Mouse (Mus musculus): ENCODE data around the gene Fcho1. TPM values are rescaled to one million over a fixed set of nuclear protein-coding genes. Genes with fewer than 3 reads are reported as not detected.
"Not testable (repeated sequence)": the region's sequence is repeated elsewhere in the genome, so short reads cannot be mapped to it uniquely, and the experiment has no call there.

Gene Fcho1
- total and polyA plus RNA-seq, 3 experiments = 1.8 to 8.2 (median 2.7) TPM

- no peak for DNase-seq
Measured at GRCm38 (mm10) chr8:71718252-71718651, 7.3 kb downstream of the Fcho1 start.

- no peak for DNase-seq
Measured at GRCm38 (mm10) chr8:71717096-71717495, 8.4 kb downstream of the Fcho1 start.

GRCm38 (mm10) chr8:71716561-71717053, 8.9 kb downstream of the Fcho1 start:
- DNase-seq = no peak

- no peak for DNase-seq
Measured at GRCm38 (mm10) chr8:71715531-71715930, 10.0 kb downstream of the Fcho1 start.

GRCm38 (mm10) chr8:71711574-71711973, 13.9 kb downstream of the Fcho1 start:
- DNase-seq = no peak

- peak; percentile 67 for DNase-seq
Measured at GRCm38 (mm10) chr8:71709800-71710446, 15.6 kb downstream of the Fcho1 start.

GRCm38 (mm10) chr8:71709134-71709799, 16.2 kb downstream of the Fcho1 start:
- DNase-seq = no peak

GRCm38 (mm10) chr8:71707874-71708273, 17.6 kb downstream of the Fcho1 start:
- peak; percentile 37 for DNase-seq

GRCm38 (mm10) chr8:71703400-71703799, 22.1 kb downstream of the Fcho1 start:
- not testable (repeated sequence) for DNase-seq

GRCm38 (mm10) chr8:71702923-71703322, 22.6 kb downstream of the Fcho1 start:
- no peak for DNase-seq

GRCm38 (mm10) chr8:71702087-71702432, 23.5 kb downstream of the Fcho1 start:
- no peak for DNase-seq

GRCm38 (mm10) chr8:71701414-71702086, 24.0 kb downstream of the Fcho1 start, which contains the start of gene B3gnt3:
Gene B3gnt3, minus strand, starts transcription at chr8:71701789.
- DNase-seq = no peak

GRCm38 (mm10) chr8:71700493-71701269, 24.8 kb downstream of the Fcho1 start:
- DNase-seq = peak; percentile 14

- DNase-seq = not testable (repeated sequence)
Measured at GRCm38 (mm10) chr8:71695456-71695855, 30.1 kb downstream of the Fcho1 start.

- DNase-seq = no peak
Measured at GRCm38 (mm10) chr8:71693166-71694041, 32.1 kb downstream of the Fcho1 start.

- no peak for DNase-seq
Measured at GRCm38 (mm10) chr8:71692509-71692908, 33.0 kb downstream of the Fcho1 start.

- DNase-seq = no peak
Measured at GRCm38 (mm10) chr8:71689028-71689427, 36.5 kb downstream of the Fcho1 start, which contains the start of gene Insl3. Gene Insl3, plus strand, starts transcription at chr8:71689214.

GRCm38 (mm10) chr8:71687616-71688015, 37.9 kb downstream of the Fcho1 start:
- no peak for DNase-seq

- no peak for DNase-seq
Measured at GRCm38 (mm10) chr8:71686143-71686734, 39.3 kb downstream of the Fcho1 start.

GRCm38 (mm10) chr8:71685573-71685972, 39.9 kb downstream of the Fcho1 start:
- DNase-seq = no peak

GRCm38 (mm10) chr8:71684701-71685100, 40.8 kb downstream of the Fcho1 start:
- no peak for DNase-seq

All from adrenal gland, adult 2 months (tissue).